ENCODE assay signal across 10 mouse cellular contexts in the genomic region with DNA sequence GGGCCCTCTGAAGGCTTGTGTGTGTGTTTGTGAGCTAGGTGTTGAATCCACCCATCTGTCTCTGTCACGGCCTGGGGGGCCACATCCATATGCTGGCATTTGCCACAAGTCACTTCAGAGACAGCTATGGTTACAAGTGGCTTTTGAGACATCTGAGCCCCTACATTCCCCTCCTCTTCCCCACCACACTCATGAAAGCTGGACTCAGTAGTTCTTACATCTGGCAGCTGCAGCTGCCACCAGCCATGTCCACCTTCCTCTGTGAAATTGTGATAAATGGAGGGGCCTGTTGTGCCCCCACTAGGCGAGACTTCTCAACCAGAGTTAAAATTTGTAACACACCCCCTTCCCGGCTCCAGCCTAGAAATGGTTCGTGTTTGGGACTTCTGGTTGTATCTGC. TPM values are rescaled to one million over a fixed set of nuclear protein-coding genes. Genes with fewer than 3 reads are reported as not detected.
DNase-seq lines count a peak whose midpoint lies in the region; ATAC-seq lines count a peak whose summit lies in the region.
"Had no signal": no experiment of that assay in that cellular context is flagged by ENCODE, and none has a peak within 500 bp of the region (broad histone marks: within the 10 kb centered on the region; RNA-seq: fewer than 3 reads in every experiment).

No protein-coding gene starts in this region.

- H3K27ac ChIP-seq in heart, embryonic 13.5 days (replicated peaks) = peak overlapping the region; percentile 90
- H3K27ac ChIP-seq in embryonic facial prominence, embryonic 13.5 days = peak overlapping the region; percentile 98
- H3K27ac ChIP-seq in intestine, embryonic 15.5 days = peak overlapping the region; percentile 77
- H3K27ac ChIP-seq in midbrain, embryonic 15.5 days = no peak overlapping the region

- 38% methylated on average over 4 of the region's 4 CpGs for WGBS in heart, embryonic 13.5 days
- 10% methylated on average over 4 of the region's 4 CpGs for WGBS in embryonic facial prominence, embryonic 13.5 days
- 20% methylated on average over 4 of the region's 4 CpGs for WGBS in intestine, embryonic 15.5 days
- 31% methylated on average over 4 of the region's 4 CpGs for WGBS in midbrain, embryonic 15.5 days

- DNase-seq in heart, postnatal 14 days = no peak
- DNase-seq in thymus, postnatal 36 days = no peak
- no peak for DNase-seq in adrenal gland, adult 8-10 months
- DNase-seq in urinary bladder, postnatal 10 days (ENCODE audit: low spot score) = no peak

- H3K4me3 ChIP-seq in heart, embryonic 13.5 days = no peak overlapping the region
- no peak overlapping the region for H3K4me3 ChIP-seq in embryonic facial prominence, embryonic 13.5 days
- H3K4me3 ChIP-seq in intestine, embryonic 15.5 days (replicated peaks) = no peak overlapping the region
- no peak overlapping the region for H3K4me3 ChIP-seq in midbrain, embryonic 15.5 days

- no peaks in the 10 kb centered on the region for H3K27me3 ChIP-seq in heart, embryonic 13.5 days (replicated peaks)
- H3K27me3 ChIP-seq in embryonic facial prominence, embryonic 13.5 days = no peaks in the 10 kb centered on the region
- H3K27me3 ChIP-seq in intestine, embryonic 15.5 days (replicated peaks) = no peaks in the 10 kb centered on the region
- H3K27me3 ChIP-seq in midbrain, embryonic 15.5 days (replicated peaks) = no peaks in the 10 kb centered on the region

- H3K4me2 ChIP-seq in heart, embryonic 13.5 days = 0 out of 2 replicates have a peak overlapping the region, but pooled peaks have one; percentile 2
- H3K4me2 ChIP-seq in embryonic facial prominence, embryonic 13.5 days = peak overlapping the region; percentile 27
- H3K4me2 ChIP-seq in intestine, embryonic 15.5 days (replicated peaks) = no peak overlapping the region; the same call in 1 of the 2 replicates
- no peak overlapping the region for H3K4me2 ChIP-seq in midbrain, embryonic 15.5 days

- peaks cover 27% of the 10 kb centered on the region for H3K36me3 ChIP-seq in heart, embryonic 13.5 days
- H3K36me3 ChIP-seq in embryonic facial prominence, embryonic 13.5 days = peaks cover 23% of the 10 kb centered on the region
- no peaks in the 10 kb centered on the region for H3K36me3 ChIP-seq in intestine, embryonic 15.5 days
- H3K36me3 ChIP-seq in midbrain, embryonic 15.5 days (replicated peaks) = no peaks in the 10 kb centered on the region

- ATAC-seq in heart, embryonic 13.5 days (ENCODE audit: extremely low read depth, insufficient number of reproducible peaks, low FRiP score, low TSS enrichment) = no peak
- no peak for ATAC-seq in embryonic facial prominence, embryonic 13.5 days (ENCODE audit: insufficient number of reproducible peaks, insufficient read depth, low FRiP score, low TSS enrichment, low read depth)
- ATAC-seq in intestine, embryonic 15.5 days = no peak
- ATAC-seq in midbrain, embryonic 15.5 days (replicated peaks) = 0 out of 2 replicates have a peak, but pooled peaks have one; percentile 2

- peak overlapping the region; percentile 73 for H3K9ac ChIP-seq in heart, embryonic 13.5 days
- peak overlapping the region; percentile 61 for H3K9ac ChIP-seq in embryonic facial prominence, embryonic 13.5 days
- peak overlapping the region; percentile 24 for H3K9ac ChIP-seq in intestine, embryonic 15.5 days
- no peak overlapping the region for H3K9ac ChIP-seq in midbrain, embryonic 15.5 days

- no peaks in the 10 kb centered on the region for H3K9me3 ChIP-seq in heart, embryonic 13.5 days
- H3K9me3 ChIP-seq in embryonic facial prominence, embryonic 13.5 days = no peaks in the 10 kb centered on the region
- H3K9me3 ChIP-seq in intestine, embryonic 15.5 days = no peaks in the 10 kb centered on the region
- H3K9me3 ChIP-seq in midbrain, embryonic 15.5 days = no peaks in the 10 kb centered on the region

- intact Hi-C loops in heart, postnatal 14 days (cut with DNase I) = loop anchor here (1.0 to 5.0 kb wide), 3 partner anchors 42 to 134 kb away; partner anchors contain the start of gene Tnni2

- peaks cover 85% of the 10 kb centered on the region for H3K4me1 ChIP-seq in heart, embryonic 13.5 days
- H3K4me1 ChIP-seq in embryonic facial prominence, embryonic 13.5 days = peaks cover 76% of the 10 kb centered on the region
- peaks cover 64% of the 10 kb centered on the region for H3K4me1 ChIP-seq in intestine, embryonic 15.5 days (replicated peaks)
- H3K4me1 ChIP-seq in midbrain, embryonic 15.5 days = peaks cover 31% of the 10 kb centered on the region

RNA-seq across cellular contexts. Expression of gene Mrpl23, which starts 5.8 kb away (rescaled TPM):
- 15.6 and 17.7 TPM in 2 replicates for polyA plus RNA-seq in heart, embryonic 13.5 days (2015; fragmentation: Nextera tagmentation; extraction: Ambion mirVana)
- total RNA-seq in heart, postnatal 14 days (2021) = 1 to 10 TPM; 2.7 to 7.4 TPM
- 36.0 and 36.7 TPM in 2 replicates for polyA plus RNA-seq in embryonic facial prominence, embryonic 13.5 days (2015; fragmentation: Nextera tagmentation; extraction: Ambion mirVana)
- polyA plus RNA-seq in intestine, embryonic 15.5 days (2015; fragmentation: Nextera tagmentation; extraction: Ambion mirVana) = 44.9 and 57.4 TPM in 2 replicates
- 22.4 and 24.0 TPM in 2 replicates for polyA plus RNA-seq in midbrain, embryonic 15.5 days (2015; fragmentation: Nextera tagmentation; extraction: Ambion mirVana)
- total RNA-seq in adrenal gland, adult 8-10 months (2022) = 10 to 100 TPM in 1 of 4 experiments, 1 to 10 TPM in 3; 2.2 to 13.7 (median 4.8) TPM

RNA-seq across cellular contexts. Expression of gene Tnnt3, which starts 39.7 kb away (rescaled TPM):
- 4.0 and 5.4 TPM in 2 replicates for polyA plus RNA-seq in heart, embryonic 13.5 days (2015; fragmentation: Nextera tagmentation; extraction: Ambion mirVana)
- 1 to 10 TPM; 1.2 to 1.4 TPM for total RNA-seq in heart, postnatal 14 days (2021)
- 3.8 and 5.8 TPM in 2 replicates for polyA plus RNA-seq in embryonic facial prominence, embryonic 13.5 days (2015; fragmentation: Nextera tagmentation; extraction: Ambion mirVana)
- polyA plus RNA-seq in intestine, embryonic 15.5 days (2015; fragmentation: Nextera tagmentation; extraction: Ambion mirVana) = 1.4 and 4.3 TPM in 2 replicates
- 1.6 TPM in 2 replicates for polyA plus RNA-seq in midbrain, embryonic 15.5 days (2015; fragmentation: Nextera tagmentation; extraction: Ambion mirVana)
- total RNA-seq in adrenal gland, adult 8-10 months (2022) = 1 to 10 TPM in 3 of 4 experiments, not detected in 1; 1.1 to 1.5 (median 1.3) TPM
- polyA plus RNA-seq: liver, adult 2 months; small intestine, adult 2 months had no signal

Comparison
In these comparisons a context has a peak if more than half of its experiments do, and no peak if none do; other contexts are left out.
1. H3K4me2 ChIP-seq: peak in heart, embryonic 13.5 days (single experiment) and embryonic facial prominence, embryonic 13.5 days (single experiment); none in intestine, embryonic 15.5 days (single experiment) and midbrain, embryonic 15.5 days (single experiment).